Mouse (Mus musculus) C2C12 (cell line): ENCODE results near the gene Clpx. TPM values are rescaled to one million over a fixed set of nuclear protein-coding genes. Genes with fewer than 3 reads are reported as not detected.

ENCODE experiments used
- H3K27me3 ChIP-seq: one replicate; pipeline ENCODE4 v1.6.1; 2011; ENCODE audit not compliant: control insufficient read depth, insufficient read depth, insufficient read length
- H3K36me3 ChIP-seq: one replicate; pipeline ENCODE4 v1.6.1; 2011; ENCODE audit not compliant: control insufficient read depth, insufficient read depth
- H3K4me3 ChIP-seq: one replicate; pipeline ENCODE4 v1.5.1; 2011; ENCODE audit warnings: mild to moderate bottlenecking, control low read depth; ENCODE audit not compliant: poor library complexity, insufficient read depth, severe bottlenecking
- H3K79me2 ChIP-seq: one replicate; pipeline ENCODE4 v1.6.1; 2011; ENCODE audit not compliant: control insufficient read depth, insufficient read depth
- H3K79me3 ChIP-seq: one replicate; pipeline ENCODE4 v1.6.1; 2011; ENCODE audit warnings: low read depth, control low read depth
- H3ac ChIP-seq: one replicate; pipeline ENCODE3; 2011; ENCODE audit warnings: low read depth; ENCODE audit not compliant: control insufficient read depth, insufficient read length
- CEBPB ChIP-seq: IDR thresholded peaks from one replicate; pipeline ENCODE4 v1.6.1; 2011; ENCODE audit warnings: low read depth, mild to moderate bottlenecking, control low read depth, moderate library complexity
- CTCF ChIP-seq: IDR thresholded peaks from one replicate; pipeline ENCODE4 v1.5.1; 2011; ENCODE audit not compliant: control insufficient read depth, insufficient read depth, insufficient read length
- FOSL1 ChIP-seq: IDR thresholded peaks from one replicate; pipeline ENCODE4 v1.8.0; 2011; ENCODE audit warnings: mild to moderate bottlenecking, low read length; ENCODE audit not compliant: poor library complexity, insufficient read depth, severe bottlenecking
- MAX ChIP-seq: IDR thresholded peaks from one replicate; pipeline ENCODE4 v1.6.1; 2011; ENCODE audit warnings: mild to moderate bottlenecking, control low read depth
- MYOD1 ChIP-seq: IDR thresholded peaks from one replicate; pipeline ENCODE4 v1.6.1; 2011; ENCODE audit warnings: low read depth; ENCODE audit not compliant: control insufficient read depth, insufficient read length
- MYOG ChIP-seq: IDR thresholded peaks from one replicate; pipeline ENCODE4 v1.6.1; 2011; ENCODE audit not compliant: control insufficient read depth, insufficient read length; ENCODE audit errors: extremely low read depth
- USF1 ChIP-seq: IDR thresholded peaks from one replicate; pipeline ENCODE4 v1.6.1; 2011; ENCODE audit warnings: low read depth, mild to moderate bottlenecking, control low read depth, moderate library complexity
- polyA plus RNA-seq: library from polyadenylated mRNA; unstranded; fragments of >200 nt; fragmentation: generic; extraction: Trizol; gene quantifications from one replicate; pipeline ENCODE4 v1.2.1, GENCODE M21; 2012; ENCODE audit warnings: missing spikeins

Clpx gene
- polyA plus RNA-seq, 1 experiment: 9.3 TPM

DNA sequence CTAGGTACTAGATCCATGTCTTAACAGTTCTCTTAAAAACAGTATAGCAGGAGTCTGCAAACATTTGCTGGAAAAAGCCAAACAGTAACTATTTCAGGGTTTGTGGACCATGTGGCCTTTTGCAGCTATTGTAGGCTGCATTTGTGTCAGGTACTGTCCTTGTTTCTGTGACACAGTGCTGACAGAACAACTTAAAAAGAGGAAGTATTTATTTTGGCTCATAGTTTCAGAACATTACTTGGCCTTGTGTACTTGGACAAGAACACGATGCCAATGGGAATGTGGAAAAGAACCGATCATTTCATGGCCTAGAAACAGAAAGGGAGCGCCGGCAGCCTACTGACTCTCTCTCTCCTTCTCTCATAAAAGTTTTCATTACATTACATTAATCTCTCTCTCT is 9.5 kb downstream of the Clpx start:
- no peaks in the 10 kb centered on the region for H3K79me3 ChIP-seq
- TF ChIP-seq CTCF (no peak), MAX (no peak), USF1 (no peak), MYOG (no peak), FOSL1 (no peak), MYOD1 (no peak), CEBPB (no peak)

DNA sequence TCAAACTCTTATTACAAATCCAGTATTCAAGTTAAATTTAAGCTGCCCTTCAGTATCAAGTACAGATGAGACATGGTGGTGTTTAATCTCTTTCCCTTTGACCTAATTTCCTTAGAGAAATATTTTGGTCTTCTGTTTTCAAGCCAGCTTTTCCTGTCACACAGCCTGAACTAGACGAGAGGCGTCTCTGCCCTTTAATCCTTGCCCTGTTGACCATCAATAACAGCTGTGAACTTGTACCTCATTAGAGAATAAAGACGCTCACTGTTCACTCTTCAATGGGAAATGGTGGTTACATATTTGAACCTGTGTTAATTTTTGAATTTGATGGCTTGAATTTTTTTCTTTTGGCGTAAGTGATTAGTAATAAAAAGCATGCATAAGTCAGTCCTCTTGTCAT is 10.2 kb downstream of the Clpx start:
- no peak for TF ChIP-seq CEBPB
- TF ChIP-seq MAX: no peak
- no peak for TF ChIP-seq FOSL1
- no peak for TF ChIP-seq CTCF
- TF ChIP-seq MYOD1: no peak
- TF ChIP-seq MYOG: no peak
- no peak for TF ChIP-seq USF1
- H3K4me3 ChIP-seq: no peak overlapping the region
- no peaks in the 10 kb centered on the region for H3K79me2 ChIP-seq
- peaks cover 61% of the 10 kb centered on the region for H3K36me3 ChIP-seq
- H3K27me3 ChIP-seq: no peaks in the 10 kb centered on the region
- no peak overlapping the region for H3ac ChIP-seq
- no peaks in the 10 kb centered on the region for H3K79me3 ChIP-seq

More for the DNA sequence above, 9.5 kb downstream of the Clpx start:
- Histone ChIP-seq H3K4me3 (no peak overlapping the region), H3ac (no peak overlapping the region), H3K36me3 (peaks cover 55% of the 10 kb centered on the region), H3K79me2 (peaks cover 5% of the 10 kb centered on the region), H3K27me3 (no peaks in the 10 kb centered on the region)

DNA sequence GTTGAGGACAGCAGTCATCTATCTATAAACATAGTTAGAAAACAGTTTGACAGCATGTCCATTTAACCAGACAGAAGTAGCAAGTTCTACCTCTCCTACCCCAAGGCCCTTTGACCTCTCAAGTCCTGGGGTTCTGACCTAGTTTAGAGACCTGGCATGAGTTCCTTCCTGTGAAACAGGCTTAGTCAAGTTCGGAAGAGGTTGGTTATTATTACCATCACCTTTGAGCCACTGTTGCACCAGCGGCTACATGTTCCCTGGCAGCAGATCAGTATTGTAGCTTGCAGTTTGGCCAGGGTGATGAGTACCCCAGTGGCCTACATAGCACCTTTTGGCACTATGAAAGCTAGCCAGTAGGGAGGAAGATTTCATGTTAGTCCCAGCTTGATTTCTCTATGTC is 12.6 kb downstream of the Clpx start:
- Histone ChIP-seq H3K79me3 (no peaks in the 10 kb centered on the region), H3K79me2 (no peaks in the 10 kb centered on the region), H3K4me3 (no peak overlapping the region), H3ac (no peak overlapping the region), H3K27me3 (no peaks in the 10 kb centered on the region), H3K36me3 (peaks cover 67% of the 10 kb centered on the region)
- no peak for TF ChIP-seq CTCF
- no peak for TF ChIP-seq CEBPB
- TF ChIP-seq MAX: no peak
- TF ChIP-seq MYOG: no peak
- TF ChIP-seq MYOD1: no peak

DNA sequence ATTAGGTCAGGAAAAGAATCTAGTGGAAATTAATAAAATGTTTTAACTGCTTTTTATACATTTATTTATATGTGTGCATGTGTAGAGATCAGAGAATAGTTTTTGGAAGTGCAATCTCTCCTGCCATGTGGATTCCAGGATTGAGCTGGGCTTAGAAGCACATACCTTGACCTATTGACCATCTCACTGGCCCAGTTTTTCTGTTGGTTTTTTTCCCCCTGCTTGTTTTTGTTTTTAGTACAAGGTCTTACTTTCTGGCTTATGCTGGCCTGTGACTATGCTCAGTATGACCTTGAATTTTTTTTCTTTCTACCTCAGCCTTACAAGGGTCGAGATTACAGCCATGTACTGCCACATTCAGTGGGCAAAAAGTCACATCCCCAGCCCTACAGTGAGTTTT is 14.0 kb downstream of the Clpx start:
- no peak overlapping the region for H3K4me3 ChIP-seq
- no peaks in the 10 kb centered on the region for H3K79me3 ChIP-seq
- no peaks in the 10 kb centered on the region for H3K79me2 ChIP-seq
- no peak for TF ChIP-seq CTCF
- TF ChIP-seq CEBPB: no peak
- TF ChIP-seq USF1: no peak
- no peak for TF ChIP-seq MYOG
- no peak for TF ChIP-seq FOSL1
- no peak for TF ChIP-seq MAX
- TF ChIP-seq MYOD1: no peak
- H3K27me3 ChIP-seq: no peaks in the 10 kb centered on the region
- H3ac ChIP-seq: no peak overlapping the region
- peaks cover 59% of the 10 kb centered on the region for H3K36me3 ChIP-seq

DNA sequence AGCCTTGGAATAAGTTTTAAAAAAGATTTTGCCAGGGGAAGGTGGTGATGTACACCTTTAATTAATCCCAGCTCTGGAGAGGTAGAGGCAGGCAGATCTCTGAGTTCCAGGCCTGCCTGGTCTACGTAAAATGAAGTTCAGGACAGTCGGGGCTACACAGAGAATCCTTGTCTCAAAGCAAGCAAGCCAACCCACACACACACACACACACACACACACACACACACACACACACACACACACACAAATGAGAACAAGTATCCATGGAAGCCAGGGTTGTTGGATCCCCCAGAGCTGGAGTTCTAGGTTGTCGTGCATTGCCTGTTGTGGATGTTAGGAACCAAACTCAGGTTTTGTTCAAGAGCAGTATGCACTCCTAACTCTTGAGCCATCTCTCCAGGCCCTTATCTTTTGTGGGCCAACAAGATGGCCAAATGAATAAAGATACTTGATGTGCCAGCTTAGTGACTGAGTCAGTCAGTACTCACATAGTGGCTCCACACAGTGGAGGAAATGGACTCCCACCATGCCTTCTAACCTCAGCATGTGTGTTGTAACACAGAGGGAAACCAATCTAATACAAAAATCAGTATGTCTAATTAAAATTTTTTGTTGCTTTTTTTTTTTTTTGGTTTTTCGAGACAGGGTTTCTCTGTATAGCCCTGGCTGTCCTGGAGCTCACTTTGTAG is 18.8 kb downstream of the Clpx start:
- Histone ChIP-seq H3K27me3 (no peaks in the 10 kb centered on the region), H3K36me3 (peaks cover 53% of the 10 kb centered on the region), H3K79me2 (no peaks in the 10 kb centered on the region), H3K4me3 (no peak overlapping the region), H3ac (no peak overlapping the region), H3K79me3 (no peaks in the 10 kb centered on the region)
- TF ChIP-seq FOSL1 (no peak), CEBPB (no peak), USF1 (no peak), MYOD1 (no peak), CTCF (no peak), MAX (no peak), MYOG (no peak)

DNA sequence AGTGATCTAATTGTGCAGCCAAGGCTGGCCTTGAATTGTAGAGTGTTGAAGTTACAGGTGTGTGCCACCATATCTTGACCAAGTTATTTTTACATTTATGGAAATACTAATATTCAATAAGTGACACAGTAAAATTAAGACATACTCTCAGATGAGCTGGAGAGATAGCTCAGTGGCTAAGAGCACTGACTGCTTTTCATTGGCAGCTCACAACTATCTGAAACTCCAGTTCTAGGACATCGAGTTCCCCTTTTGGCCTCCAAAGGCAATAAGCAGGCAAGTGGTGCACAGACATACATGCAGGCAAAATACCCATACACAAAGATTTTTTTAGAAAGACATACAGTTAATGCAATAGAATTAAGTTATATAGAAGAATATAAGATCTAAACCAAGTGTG is 19.8 kb downstream of the Clpx start:
- no peaks in the 10 kb centered on the region for H3K79me3 ChIP-seq
- no peak overlapping the region for H3K4me3 ChIP-seq
- H3K79me2 ChIP-seq: no peaks in the 10 kb centered on the region
- H3K36me3 ChIP-seq: peaks cover 56% of the 10 kb centered on the region
- H3ac ChIP-seq: no peak overlapping the region
- no peak for TF ChIP-seq MAX
- TF ChIP-seq CEBPB: no peak
- no peak for TF ChIP-seq FOSL1
- no peak for TF ChIP-seq CTCF
- TF ChIP-seq MYOD1: no peak
- H3K27me3 ChIP-seq: no peaks in the 10 kb centered on the region
